Mouse (Mus musculus): ENCODE data around the gene Arhgap9. TPM values are rescaled to one million over a fixed set of nuclear protein-coding genes. Genes with fewer than 3 reads are reported as not detected.
A peak's percentile ranks its signal among the peaks of the same experiment; 100 is the strongest.

Gene Arhgap9
- total RNA-seq, 2 experiments from 2014 or later, result 2.8 to 3.9 TPM

- DNase-seq (ENCODE audit: low spot score in 2 of 2), result peak; percentile 64 to 83
Observed at GRCm38 (mm10) chr10:127341891-127342639, 20.3 kb downstream of the Arhgap9 start, which contains the start of gene Gli1. Gene Gli1 (minus strand): TSS chr10:127341974.

GRCm38 (mm10) chr10:127343029-127343428 is 21.3 kb downstream of the Arhgap9 start:
- no peak for DNase-seq (ENCODE audit: low spot score in 2 of 2)

GRCm38 (mm10) chr10:127346173-127346572 is 24.4 kb downstream of the Arhgap9 start:
- no peak for DNase-seq (ENCODE audit: low spot score in 2 of 2)

- no peak for DNase-seq (ENCODE audit: low spot score in 2 of 2)
Observed at GRCm38 (mm10) chr10:127348957-127349356, 27.2 kb downstream of the Arhgap9 start.

- no peak for DNase-seq (ENCODE audit: low spot score in 2 of 2)
Observed at GRCm38 (mm10) chr10:127349810-127350209, 28.0 kb downstream of the Arhgap9 start.

- DNase-seq (ENCODE audit: low spot score in 2 of 2), result peak in 1 of 2 experiments; percentile 65
Observed at GRCm38 (mm10) chr10:127350594-127351284, 29.0 kb downstream of the Arhgap9 start.

- no peak for DNase-seq (ENCODE audit: low spot score in 2 of 2)
Observed at GRCm38 (mm10) chr10:127351285-127351595, 29.5 kb downstream of the Arhgap9 start.

- DNase-seq (ENCODE audit: low spot score in 2 of 2), result no peak
Observed at GRCm38 (mm10) chr10:127351719-127352118, 30.0 kb downstream of the Arhgap9 start.

GRCm38 (mm10) chr10:127352187-127352586 is 30.4 kb downstream of the Arhgap9 start:
- DNase-seq (ENCODE audit: low spot score in 2 of 2), result no peak

GRCm38 (mm10) chr10:127352766-127353165 is 31.0 kb downstream of the Arhgap9 start:
- no peak for DNase-seq (ENCODE audit: low spot score in 2 of 2)

GRCm38 (mm10) chr10:127353909-127354895 is 32.4 kb downstream of the Arhgap9 start, which contains the start of gene Inhbe:
Gene Inhbe (minus strand): TSS chr10:127354411.
- no peak for DNase-seq (ENCODE audit: low spot score in 2 of 2)

GRCm38 (mm10) chr10:127355336-127355735 is 33.6 kb downstream of the Arhgap9 start:
- no peak for DNase-seq (ENCODE audit: low spot score in 2 of 2)

- no peak for DNase-seq (ENCODE audit: low spot score in 2 of 2)
Observed at GRCm38 (mm10) chr10:127360714-127361113, 39.0 kb downstream of the Arhgap9 start.

- no peak for DNase-seq (ENCODE audit: low spot score in 2 of 2)
Observed at GRCm38 (mm10) chr10:127367116-127367515, 45.4 kb downstream of the Arhgap9 start.

GRCm38 (mm10) chr10:127368273-127368672 is 46.5 kb downstream of the Arhgap9 start:
- no peak for DNase-seq (ENCODE audit: low spot score in 2 of 2)

- no peak for DNase-seq (ENCODE audit: low spot score in 2 of 2)
Observed at GRCm38 (mm10) chr10:127369834-127370820, 48.4 kb downstream of the Arhgap9 start, which contains the start of gene Inhbc. Gene Inhbc (minus strand): TSS chr10:127370431.

GRCm38 (mm10) chr10:127371023-127371422 is 49.3 kb downstream of the Arhgap9 start:
- DNase-seq (ENCODE audit: low spot score in 2 of 2), result no peak

- DNase-seq (ENCODE audit: low spot score in 2 of 2), result no peak
Observed at GRCm38 (mm10) chr10:127377700-127378099, 55.9 kb downstream of the Arhgap9 start.
